Mouse (Mus musculus) monocyte, adult 5-6 weeks (primary cell): ENCODE results near the gene Siva1. TPM values are rescaled to one million over a fixed set of nuclear protein-coding genes. Genes with fewer than 3 reads are reported as not detected.

Experiments
- total RNA-seq: library from RNA; stranded (forward); fragments of 200-1000, 200-491, 200-594 nt; gene quantifications from 3 replicates; pipeline ENCODE4 v1.2.3, GENCODE M21; 2017

The Siva1 gene
- total RNA-seq, 1 experiment from 2014 or later = 154 TPM

Other genes with a start within 250 kb of the Siva1 start
- gene A530016L24Rik, start 155.2 kb upstream of the Siva1 start, total RNA-seq = not detected in 3 replicates
- not detected in 3 replicates for gene Tmem179, start 127.9 kb upstream of the Siva1 start, total RNA-seq
- gene Inf2, start 55.9 kb upstream of the Siva1 start, total RNA-seq = 2.1 to 13.1 TPM (median 5.6 TPM) in 3 replicates
- 81.5 to 125 TPM (median 102 TPM) in 3 replicates for gene Adssl1, start 24.6 kb upstream of the Siva1 start, total RNA-seq
- gene Akt1, start 30.2 kb downstream of the Siva1 start, total RNA-seq = 151 to 190 TPM (median 176 TPM) in 3 replicates
- 4.3 to 8.3 TPM (median 5.6 TPM) in 3 replicates for gene Zbtb42, start 34.1 kb downstream of the Siva1 start, total RNA-seq
- gene Cep170b, start 75.8 kb downstream of the Siva1 start, total RNA-seq = 0.29 to 0.43 TPM in 2 of 3 replicates, not detected in the other
- 311 to 369 TPM (median 334 TPM) in 3 replicates for gene Pld4, start 116.0 kb downstream of the Siva1 start, total RNA-seq
- gene Ahnak2, start 158.0 kb downstream of the Siva1 start, total RNA-seq = 0.67 to 1.2 TPM in 2 of 3 replicates, not detected in the other
- 0.96 TPM in 1 of 3 replicates, not detected in the others for gene Clba1, start 164.3 kb downstream of the Siva1 start, total RNA-seq
- gene Cdca4, start 184.7 kb downstream of the Siva1 start, total RNA-seq = 15.5 to 32.2 TPM (median 18.8 TPM) in 3 replicates
- 61.4 to 99.5 TPM (median 74.8 TPM) in 3 replicates for gene Gpr132, start 223.5 kb downstream of the Siva1 start, total RNA-seq